Mouse (Mus musculus) MEL (cell line): ENCODE measurements around the gene Hesx1. TPM values are rescaled to one million over a fixed set of nuclear protein-coding genes. Genes with fewer than 3 reads are reported as not detected.

Source experiments
- DNase-seq: peaks from one replicate; pipeline ENCODE4 v3.0.0; 2011; ENCODE audit warnings: low read depth, low spot score
- H3K27ac ChIP-seq: 2 replicates; pipeline ENCODE4 v1.5.1; 2012; ENCODE audit warnings: low read depth, mild to moderate bottlenecking, control low read depth, low read length, moderate library complexity; ENCODE audit not compliant: control insufficient read depth
- H3K27me3 ChIP-seq, 2 experiments: fragments of 150-350 bp in 1 of 2; sonication (generic) in 1 of 2; 2 replicates each; pipeline ENCODE4 v1.6.1; 2012; ENCODE audit warnings: low read length in 2 of 2, mild to moderate bottlenecking in 2 of 2, improper control_type of control experiment in 1 of 2, moderate library complexity in 1 of 2; ENCODE audit not compliant: insufficient read depth in 2 of 2, control insufficient read depth in 1 of 2
- H3K36me3 ChIP-seq, 2 experiments: 2 replicates each; pipeline ENCODE4 v1.6.1; 2012 to 2014; ENCODE audit warnings: low read length in 2 of 2, improper control_type of control experiment in 1 of 2, inconsistent platforms in 1 of 2, mild to moderate bottlenecking in 1 of 2; ENCODE audit not compliant: insufficient read depth in 2 of 2, control insufficient read depth in 1 of 2
- H3K4me1 ChIP-seq, 2 experiments: fragments of 150-350 bp in 1 of 2; sonication (generic) in 1 of 2; 2 replicates each; pipeline ENCODE4 v1.6.1; 2012; ENCODE audit warnings: low read length in 2 of 2, improper control_type of control experiment in 1 of 2, mild to moderate bottlenecking in 1 of 2; ENCODE audit not compliant: insufficient read depth in 2 of 2, control insufficient read depth in 1 of 2
- H3K4me3 ChIP-seq, 2 experiments: fragments of 150-350 bp in 1 of 2; sonication (generic) in 1 of 2; 2 replicates each; pipeline ENCODE4 v1.5.1; 2012; ENCODE audit warnings: low read depth in 2 of 2, low read length in 2 of 2, mild to moderate bottlenecking in 2 of 2, moderate library complexity in 2 of 2, control low read depth in 1 of 2, improper control_type of control experiment in 1 of 2; ENCODE audit not compliant: control insufficient read depth in 1 of 2, insufficient read depth in 1 of 2
- H3K79me2 ChIP-seq: 2 replicates; pipeline ENCODE4 v1.6.1; 2012; ENCODE audit warnings: mild to moderate bottlenecking, low read length, moderate library complexity; ENCODE audit not compliant: control insufficient read depth, poor library complexity, insufficient read depth
- H3K9ac ChIP-seq: 2 replicates; pipeline ENCODE4 v1.6.1; 2012; ENCODE audit warnings: low read depth, mild to moderate bottlenecking, control low read depth, low read length, moderate library complexity; ENCODE audit not compliant: control insufficient read depth, poor library complexity, severe bottlenecking
- H3K9me3 ChIP-seq: fragments of 150-350 bp; sonication (generic); replicated peaks from 2 replicates; pipeline ENCODE4 v1.6.1; 2012; ENCODE audit warnings: mild to moderate bottlenecking, low read length, improper control_type of control experiment, moderate library complexity; ENCODE audit not compliant: insufficient read depth
- GABPA ChIP-seq: IDR thresholded peaks from 2 replicates; pipeline ENCODE4 v1.6.1; 2012; ENCODE audit warnings: low read depth, mild to moderate bottlenecking, inconsistent platforms, low read length, improper control_type of control experiment, moderate library complexity
- NELFE ChIP-seq: IDR thresholded peaks from 2 replicates; pipeline ENCODE4 v1.6.1; 2011; ENCODE audit warnings: low read depth, low read length, improper control_type of control experiment
- polyA plus RNA-seq, 2 experiments: library from polyadenylated mRNA; stranded (reverse) in 1 of 2; unstranded in 1 of 2; fragments of >175 nt in 1 of 2; fragments of >200 nt in 1 of 2; gene quantifications; 2 replicates each; pipeline versions ENCODE4 v1.2.1 to v1.2.4; 2012; ENCODE audit warnings: low replicate concordance in 2 of 2, low read depth in 1 of 2; ENCODE audit not compliant: insufficient read length in 2 of 2, insufficient read depth in 1 of 2, missing spikeins in 1 of 2
- total RNA-seq: library from RNA; depleted of rRNA; stranded (reverse); fragments of 300-350 nt; gene quantifications from 2 replicates; pipeline ENCODE4 v1.2.3, GENCODE M21; 2012; rRNA removed

The Hesx1 gene
- total and polyA plus RNA-seq, 3 experiments = not detected

DNA sequence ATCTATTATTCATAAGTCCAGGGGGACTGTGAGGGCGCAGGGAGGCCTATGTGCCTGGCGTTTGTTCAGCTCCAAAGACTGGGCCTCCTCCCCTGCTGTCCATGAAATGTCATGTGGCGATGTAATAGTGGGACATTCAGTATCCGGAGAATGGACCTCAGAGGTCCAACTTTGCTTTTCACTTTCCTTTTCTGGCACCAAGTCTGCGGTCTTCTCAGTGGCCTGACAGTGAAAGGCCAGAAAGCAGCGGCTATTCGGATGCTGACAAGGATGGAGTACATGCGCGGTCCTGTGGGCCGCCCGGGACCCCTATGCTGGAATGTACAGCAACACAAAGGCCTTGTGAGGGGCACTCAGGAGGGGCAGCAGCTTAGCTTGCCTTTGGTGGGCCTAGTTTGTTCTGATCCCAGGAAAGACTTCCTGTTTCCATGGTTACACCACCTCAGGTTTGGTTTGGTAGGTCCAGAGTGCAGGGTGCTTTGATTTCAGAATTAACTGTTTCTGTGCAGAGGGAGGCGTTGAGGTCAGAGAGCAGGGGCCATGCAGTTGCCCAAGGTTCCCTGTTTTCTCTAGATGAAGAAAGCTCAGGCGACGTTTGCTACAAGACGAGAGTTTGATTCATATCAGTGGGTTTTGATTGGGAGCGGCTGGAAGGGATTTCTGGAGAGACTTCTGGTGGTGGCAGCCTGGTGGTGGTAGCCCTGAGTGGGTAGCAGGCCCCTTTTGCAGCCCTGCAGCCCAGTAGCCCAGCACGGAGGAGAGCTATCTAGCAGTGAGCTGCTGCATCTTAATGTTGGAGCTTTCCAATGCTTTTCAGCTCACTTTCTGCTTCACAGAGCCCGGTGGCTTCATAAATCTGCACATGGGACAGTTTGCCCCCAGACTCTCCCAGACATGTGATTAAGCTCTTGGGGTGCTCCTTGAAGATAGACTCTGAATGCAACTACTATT, 56.6 kb downstream of the Hesx1 start:
- Histone ChIP-seq H3K9me3 (no peaks in the 10 kb centered on the region), H3K4me3 (no peak overlapping the region), H3K27ac (no peak overlapping the region), H3K79me2 (no peaks in the 10 kb centered on the region), H3K36me3 (no peaks in the 10 kb centered on the region), H3K9ac (no peak overlapping the region), H3K27me3 (peaks cover 2 to 5% of the 10 kb centered on the region in 2 experiments), H3K4me1 (no peaks in the 10 kb centered on the region)
- no peak for DNase-seq
- TF ChIP-seq GABPA = no peak

- no peak for DNase-seq
- no peaks in the 10 kb centered on the region for H3K36me3 ChIP-seq
- H3K4me3 ChIP-seq = no peak overlapping the region
- no peak for TF ChIP-seq NELFE
- H3K4me1 ChIP-seq = no peaks in the 10 kb centered on the region
- no peaks in the 10 kb centered on the region for H3K9me3 ChIP-seq
- no peak overlapping the region for H3K27ac ChIP-seq
- no peaks in the 10 kb centered on the region for H3K79me2 ChIP-seq
- peaks cover 4 to 9% of the 10 kb centered on the region in 2 experiments for H3K27me3 ChIP-seq
- no peak overlapping the region for H3K9ac ChIP-seq
Measured at GRCm38 (mm10) chr14:27051511-27051895, 57.3 kb downstream of the Hesx1 start.

Other genes with a start within 250 kb of the Hesx1 start
- not detected in 2 replicates for gene Asb14, start 99.9 kb upstream of the Hesx1 start, total RNA-seq
- under 1 TPM in 1 of 2 experiments, not detected in 1; 0.06 TPM for gene Asb14, start 99.9 kb upstream of the Hesx1 start, polyA plus RNA-seq
- gene Appl1, start 23.2 kb upstream of the Hesx1 start, total RNA-seq = 2.5 and 3.2 TPM in 2 replicates
- 1 to 10 TPM in 1 of 2 experiments, not detected in 1; 4.5 TPM for gene Appl1, start 23.2 kb upstream of the Hesx1 start, polyA plus RNA-seq
- 0.04 TPM in 1 of 2 replicates, not detected in the other for gene Il17rd, start 44.5 kb downstream of the Hesx1 start, total RNA-seq
- not detected for gene Il17rd, start 44.5 kb downstream of the Hesx1 start, polyA plus RNA-seq
- 1.3 and 2.1 TPM in 2 replicates for gene Arhgef3, start 120.5 kb downstream of the Hesx1 start, total RNA-seq
- 1 to 10 TPM in 1 of 2 experiments, not detected in 1; 2.7 TPM for gene Arhgef3, start 120.5 kb downstream of the Hesx1 start, polyA plus RNA-seq